Mouse (Mus musculus): ENCODE measurements around the gene 9030025P20Rik.
"Not testable (repeated sequence)": the region's sequence is repeated elsewhere in the genome, so short reads cannot be mapped to it uniquely, and the experiment has no call there.

Gene 9030025P20Rik

DNA sequence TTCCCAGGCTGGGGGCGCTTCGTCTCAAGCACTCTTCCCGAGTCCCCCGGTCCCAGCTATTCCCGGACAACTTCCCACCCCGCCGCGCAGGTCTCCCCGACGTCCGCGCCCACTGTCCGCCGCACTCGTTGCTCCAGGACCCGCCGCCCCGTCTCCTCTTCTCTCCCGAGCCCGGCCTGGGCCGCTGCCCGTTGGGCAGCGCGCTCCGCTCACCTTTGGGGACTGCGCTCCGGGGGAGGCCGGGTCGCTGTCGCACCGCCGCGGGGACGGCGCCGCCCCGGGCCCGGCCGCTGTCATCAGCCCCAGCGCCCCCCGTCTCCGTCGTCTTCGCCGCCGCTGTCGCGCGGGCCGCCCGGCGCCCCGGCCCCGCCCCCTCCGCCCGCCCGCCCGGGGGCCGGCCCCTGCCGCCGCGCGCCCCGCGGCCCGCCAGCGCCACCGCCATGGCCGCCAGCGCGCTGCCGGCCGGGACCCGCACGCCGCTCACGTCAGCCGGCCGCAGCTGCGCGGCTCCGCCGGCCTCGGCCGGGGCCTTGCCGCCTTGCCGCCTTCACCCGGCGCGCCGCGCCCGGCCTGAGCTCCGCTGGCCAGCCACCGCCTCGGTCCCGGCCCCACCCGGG is 14.4 kb downstream of the 9030025P20Rik start:
- DNase-seq: not testable (repeated sequence)

- DNase-seq: not testable (repeated sequence)
Observed at GRCm38 (mm10) chr17:14993139-14993832, 15.0 kb downstream of the 9030025P20Rik start.

- not testable (repeated sequence) for DNase-seq
Observed at GRCm38 (mm10) chr17:14994140-14994539, 15.9 kb downstream of the 9030025P20Rik start.

DNA sequence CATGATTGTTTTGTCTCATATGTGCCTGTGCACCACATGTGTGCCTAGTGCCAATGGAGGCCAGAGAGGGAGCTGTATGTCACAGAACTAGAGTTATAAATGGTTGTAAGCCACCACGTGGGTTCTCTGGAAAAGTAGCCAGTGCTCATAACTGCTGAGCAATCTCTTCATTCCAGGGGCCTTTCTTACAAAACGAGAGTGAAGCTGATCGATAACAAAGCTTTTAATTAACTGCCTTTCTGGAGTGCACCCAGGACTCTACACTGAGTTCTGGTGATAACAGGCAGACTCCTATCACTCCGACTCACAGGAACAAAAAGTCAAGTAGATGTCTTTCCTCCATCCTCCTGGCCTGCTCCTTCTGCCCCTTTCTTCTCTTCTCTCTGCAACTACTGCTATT is 21.8 kb downstream of the 9030025P20Rik start:
- DNase-seq: not testable (repeated sequence)

- DNase-seq: not testable (repeated sequence)
Observed at GRCm38 (mm10) chr17:15009088-15009487, 30.8 kb downstream of the 9030025P20Rik start.

DNA sequence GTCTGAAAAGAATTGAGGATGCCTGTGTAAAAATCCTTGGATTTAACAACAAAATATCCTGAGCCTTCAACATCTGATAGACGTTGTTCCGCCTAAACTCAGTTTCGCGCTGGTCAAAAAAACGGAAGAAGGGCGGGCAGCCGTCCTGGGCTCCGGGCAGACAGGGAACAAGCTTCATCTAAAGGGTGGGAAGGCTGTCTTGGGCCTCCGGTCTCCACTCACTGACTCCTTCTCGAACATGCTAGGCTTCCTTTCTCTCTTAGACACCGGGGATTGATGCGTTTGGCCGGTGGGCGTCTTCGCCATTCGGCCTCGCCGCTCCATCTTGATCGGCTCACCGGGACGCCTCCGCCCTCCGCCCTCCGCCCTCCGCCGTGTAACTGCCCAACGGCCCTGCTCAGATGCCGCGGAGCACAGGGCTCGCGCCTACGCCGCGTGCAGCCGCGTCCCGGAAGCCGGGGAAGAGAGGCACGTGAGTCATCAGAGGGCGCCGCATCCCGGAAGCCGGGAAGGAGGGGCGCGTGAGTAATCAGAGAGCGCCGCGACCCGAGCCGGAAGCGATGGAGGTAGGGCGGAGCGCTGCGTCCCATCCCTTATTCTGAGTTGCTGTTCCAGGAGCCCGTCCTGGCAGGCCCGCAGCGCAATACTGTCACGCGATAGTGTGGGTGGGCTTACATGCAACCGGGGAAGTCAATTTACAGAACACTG is 31.6 kb downstream of the 9030025P20Rik start, which contains the start of gene Gm3435:
Gene Gm3435, plus strand, starts transcription at position 471 of the 708 bp plus-strand sequence.
- not testable (repeated sequence) for DNase-seq

- peak; percentile 11 for DNase-seq
Observed at GRCm38 (mm10) chr17:15021503-15022220, 43.4 kb downstream of the 9030025P20Rik start.

DNA sequence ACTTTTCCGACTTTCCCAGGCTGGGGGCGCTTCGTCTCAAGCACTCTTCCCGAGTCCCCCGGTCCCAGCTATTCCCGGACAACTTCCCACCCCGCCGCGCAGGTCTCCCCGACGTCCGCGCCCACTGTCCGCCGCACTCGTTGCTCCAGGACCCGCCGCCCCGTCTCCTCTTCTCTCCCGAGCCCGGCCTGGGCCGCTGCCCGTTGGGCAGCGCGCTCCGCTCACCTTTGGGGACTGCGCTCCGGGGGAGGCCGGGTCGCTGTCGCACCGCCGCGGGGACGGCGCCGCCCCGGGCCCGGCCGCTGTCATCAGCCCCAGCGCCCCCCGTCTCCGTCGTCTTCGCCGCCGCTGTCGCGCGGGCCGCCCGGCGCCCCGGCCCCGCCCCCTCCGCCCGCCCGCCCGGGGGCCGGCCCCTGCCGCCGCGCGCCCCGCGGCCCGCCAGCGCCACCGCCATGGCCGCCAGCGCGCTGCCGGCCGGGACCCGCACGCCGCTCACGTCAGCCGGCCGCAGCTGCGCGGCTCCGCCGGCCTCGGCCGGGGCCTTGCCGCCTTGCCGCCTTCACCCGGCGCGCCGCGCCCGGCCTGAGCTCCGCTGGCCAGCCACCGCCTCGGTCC is 45.7 kb downstream of the 9030025P20Rik start:
- not testable (repeated sequence) for DNase-seq

DNA sequence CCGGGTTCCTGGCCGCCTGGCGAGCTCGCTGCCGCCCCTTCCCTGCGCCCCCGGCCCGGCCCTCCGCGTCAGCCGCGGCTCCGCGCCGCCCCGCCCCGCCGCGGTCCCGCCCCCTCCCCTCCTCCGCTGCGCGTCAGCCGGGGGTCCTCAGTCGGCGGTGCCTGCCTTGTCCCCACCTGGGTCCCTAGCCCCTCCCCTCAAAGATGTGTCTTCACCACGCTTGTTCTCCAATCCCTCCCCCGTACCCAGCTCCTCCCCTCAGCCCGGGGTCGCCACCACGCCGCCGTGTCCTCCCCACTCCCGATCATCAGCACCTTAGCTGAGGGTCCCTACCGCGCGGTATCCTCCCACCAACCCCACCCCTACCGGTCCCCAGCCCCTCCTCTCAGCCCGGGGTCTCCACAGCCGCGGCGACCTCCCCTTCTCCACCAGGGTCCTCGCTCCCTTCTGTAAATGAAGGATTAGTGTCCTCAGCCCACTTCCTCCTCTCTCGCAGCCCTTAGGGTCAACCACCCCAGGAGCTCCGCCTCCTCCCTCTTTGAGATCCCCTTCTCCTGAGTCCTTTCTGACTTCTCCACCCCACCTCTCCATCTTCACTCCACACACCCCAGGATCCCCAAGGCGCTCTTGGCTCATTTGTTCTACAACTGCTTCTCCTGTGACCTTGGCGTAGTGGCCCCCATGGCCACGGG is 46.4 kb downstream of the 9030025P20Rik start:
- DNase-seq: not testable (repeated sequence)

GRCm38 (mm10) chr17:15025513-15025912 is 47.2 kb downstream of the 9030025P20Rik start:
- DNase-seq: not testable (repeated sequence)

DNA sequence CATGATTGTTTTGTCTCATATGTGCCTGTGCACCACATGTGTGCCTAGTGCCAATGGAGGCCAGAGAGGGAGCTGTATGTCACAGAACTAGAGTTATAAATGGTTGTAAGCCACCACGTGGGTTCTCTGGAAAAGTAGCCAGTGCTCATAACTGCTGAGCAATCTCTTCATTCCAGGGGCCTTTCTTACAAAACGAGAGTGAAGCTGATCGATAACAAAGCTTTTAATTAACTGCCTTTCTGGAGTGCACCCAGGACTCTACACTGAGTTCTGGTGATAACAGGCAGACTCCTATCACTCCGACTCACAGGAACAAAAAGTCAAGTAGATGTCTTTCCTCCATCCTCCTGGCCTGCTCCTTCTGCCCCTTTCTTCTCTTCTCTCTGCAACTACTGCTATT is 53.1 kb downstream of the 9030025P20Rik start:
- DNase-seq: not testable (repeated sequence)

GRCm38 (mm10) chr17:15040455-15040854 is 62.2 kb downstream of the 9030025P20Rik start:
- not testable (repeated sequence) for DNase-seq
